Mouse (Mus musculus): Measurements from ENCODE around the gene Asb6. TPM values are rescaled to one million over a fixed set of nuclear protein-coding genes. Genes with fewer than 3 reads are reported as not detected.
A peak's percentile ranks its signal among the peaks of the same experiment; 100 is the strongest.

Gene Asb6
- 10 to 100 TPM; 33.7 to 34.9 TPM for total RNA-seq (2021)
- long read RNA-seq, experiment 1, full-length matches to known transcripts, result 36 of 45 reads
- long read RNA-seq, experiment 1, partial matches to known transcripts, result 6 of 45 reads
- long read RNA-seq, experiment 1, other reads (novel, unspliced or antisense), result 3 of 45 reads
- long read RNA-seq, experiment 2, full-length matches to known transcripts, result 48 of 59 reads
- long read RNA-seq, experiment 2, partial matches to known transcripts, result 7 of 59 reads
- long read RNA-seq, experiment 2, other reads (novel, unspliced or antisense), result 4 of 59 reads

- no peak for DNase-seq (ENCODE audit: low spot score in 2 of 2)
Observed at GRCm38 (mm10) chr2:30830283-30830795, at the start of gene Asb6. Gene Asb6, minus strand, starts transcription at chr2:30830333.

GRCm38 (mm10) chr2:30879481-30879880, 49.3 kb upstream of the Asb6 start:
- no peak for DNase-seq (ENCODE audit: low spot score in 2 of 2)

- no peak for DNase-seq (ENCODE audit: low spot score in 2 of 2)
Observed at GRCm38 (mm10) chr2:30875621-30876432, 45.7 kb upstream of the Asb6 start.

- DNase-seq (ENCODE audit: low spot score in 2 of 2), result no peak
Observed at GRCm38 (mm10) chr2:30875096-30875495, 45.0 kb upstream of the Asb6 start.

GRCm38 (mm10) chr2:30874445-30874844, 44.3 kb upstream of the Asb6 start:
- DNase-seq (ENCODE audit: low spot score in 2 of 2), result no peak

- no peak for DNase-seq (ENCODE audit: low spot score in 2 of 2)
Observed at GRCm38 (mm10) chr2:30872669-30873068, 42.5 kb upstream of the Asb6 start.

- DNase-seq (ENCODE audit: low spot score in 2 of 2), result peak; percentile 26 to 69
Observed at GRCm38 (mm10) chr2:30870863-30871262, 40.7 kb upstream of the Asb6 start.

GRCm38 (mm10) chr2:30865426-30865825, 35.3 kb upstream of the Asb6 start:
- DNase-seq (ENCODE audit: low spot score in 2 of 2), result no peak

GRCm38 (mm10) chr2:30864968-30865381, 34.8 kb upstream of the Asb6 start:
- no peak for DNase-seq (ENCODE audit: low spot score in 2 of 2)

GRCm38 (mm10) chr2:30863574-30863973, 33.4 kb upstream of the Asb6 start:
- DNase-seq (ENCODE audit: low spot score in 2 of 2), result no peak

GRCm38 (mm10) chr2:30862081-30862480, 31.9 kb upstream of the Asb6 start:
- DNase-seq (ENCODE audit: low spot score in 2 of 2), result no peak

GRCm38 (mm10) chr2:30859782-30860181, 29.6 kb upstream of the Asb6 start:
- DNase-seq (ENCODE audit: low spot score in 2 of 2), result no peak

- DNase-seq (ENCODE audit: low spot score in 2 of 2), result no peak
Observed at GRCm38 (mm10) chr2:30857076-30857475, 26.9 kb upstream of the Asb6 start.

GRCm38 (mm10) chr2:30852771-30853313, 22.7 kb upstream of the Asb6 start:
- DNase-seq (ENCODE audit: low spot score in 2 of 2), result no peak

- DNase-seq (ENCODE audit: low spot score in 2 of 2), result no peak
Observed at GRCm38 (mm10) chr2:30850581-30850980, 20.4 kb upstream of the Asb6 start.

GRCm38 (mm10) chr2:30848184-30848583, 18.1 kb upstream of the Asb6 start:
- no peak for DNase-seq (ENCODE audit: low spot score in 2 of 2)

- no peak for DNase-seq (ENCODE audit: low spot score in 2 of 2)
Observed at GRCm38 (mm10) chr2:30846723-30847122, 16.6 kb upstream of the Asb6 start.

GRCm38 (mm10) chr2:30846236-30846635, 16.1 kb upstream of the Asb6 start:
- no peak for DNase-seq (ENCODE audit: low spot score in 2 of 2)

- no peak for DNase-seq (ENCODE audit: low spot score in 2 of 2)
Observed at GRCm38 (mm10) chr2:30845152-30846070, 15.3 kb upstream of the Asb6 start.

GRCm38 (mm10) chr2:30842615-30843014, 12.5 kb upstream of the Asb6 start:
- no peak for DNase-seq (ENCODE audit: low spot score in 2 of 2)

All from layer of hippocampus, postnatal 14 days (tissue).